Mouse (Mus musculus) heart, postnatal 0 days (tissue): ENCODE results near the gene Nacc2.

Experiments
- CTCF ChIP-seq: IDR thresholded peaks from 2 replicates; pipeline ENCODE4 v1.5.1; 2016; ENCODE audit warnings: antibody characterized with exemption, control low read depth, low read depth
- EP300 ChIP-seq: IDR thresholded peaks from 2 replicates; pipeline ENCODE4 v1.6.1; 2016; ENCODE audit warnings: antibody characterized with exemption, low read depth

DNA sequence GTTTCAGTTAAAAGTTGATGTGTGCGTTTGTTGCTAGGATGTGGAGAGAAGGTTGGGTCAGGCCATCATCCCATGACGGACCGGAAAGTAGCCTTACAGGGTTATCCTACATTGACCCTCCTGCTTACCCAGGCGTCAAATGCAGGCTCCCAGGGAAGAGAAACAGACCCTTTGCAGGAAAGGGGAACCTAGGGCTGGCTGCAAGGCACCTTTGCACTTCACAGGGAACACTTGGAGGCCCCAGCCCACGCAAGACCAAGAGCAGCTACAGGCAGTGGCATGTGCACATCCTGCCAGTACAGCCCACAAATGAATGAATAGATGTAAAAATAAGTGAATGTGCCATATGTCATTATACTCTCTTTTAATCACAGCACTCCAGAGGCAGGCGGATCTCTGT is 17.9 kb upstream of the Nacc2 start:
- TF ChIP-seq CTCF, result no peak
- TF ChIP-seq EP300, result no peak
